Mouse (Mus musculus) left cerebral cortex, adult 2 months (tissue): ENCODE measurements around the gene Whamm. TPM values are rescaled to one million over a fixed set of nuclear protein-coding genes. Genes with fewer than 3 reads are reported as not detected.
A peak's percentile ranks its signal among the peaks of the same experiment; 100 is the strongest.

Source experiments
- DNase-seq, 2 experiments: peaks; one replicate each; pipeline ENCODE4 v3.0.0; 2021 to 2022; ENCODE audit warnings: low spot score in 2 of 2, mixed read lengths in 1 of 2; ENCODE audit errors: extremely low spot score in 1 of 2
- H3K27ac ChIP-seq: fragments of 200-600 bp; 2 replicates; pipeline ENCODE4 v1.8.1; 2022
- H3K4me3 ChIP-seq: fragments of 200-600 bp; 2 replicates; pipeline ENCODE4 v1.8.1; 2022
- CTCF ChIP-seq: fragments of 200-600 bp; IDR thresholded peaks from 2 replicates; pipeline ENCODE4 v1.8.1; 2022; ENCODE audit warnings: antibody characterized with exemption, mild to moderate bottlenecking, moderate library complexity
- intact Hi-C: fragments of 180-260 bp; cut with DNase I; formaldehyde crosslinking; loops from one replicate; pipeline ENCODE4 v1.15.1; 2025
- total RNA-seq, 2 experiments: library from RNA; stranded (reverse); gene quantifications; 2 replicates each; pipeline ENCODE4 v1.2.3; 2021

The Whamm gene
- total RNA-seq, 2 experiments from 2014 or later: 18.6 to 19.1 TPM

- TF ChIP-seq CTCF: no peak
- intact Hi-C loops: no loop called here
- Histone ChIP-seq H3K27ac (peak overlapping the region; percentile 15; the same call in 1 of the 2 replicates), H3K4me3 (no peak overlapping the region)
- peak in 1 of 2 experiments; percentile 31 for DNase-seq
These were observed 5.5 kb upstream of the Whamm start for GRCm38 (mm10) chr7:81565381-81566055.

GRCm38 (mm10) chr7:81566332-81566731 is 4.7 kb upstream of the Whamm start:
- no peak overlapping the region for H3K4me3 ChIP-seq
- H3K27ac ChIP-seq: no peak overlapping the region
- TF ChIP-seq CTCF: no peak
- no peak for DNase-seq
- intact Hi-C loops: no loop called here

- DNase-seq: no peak
- TF ChIP-seq CTCF: no peak
- Histone ChIP-seq H3K4me3 (no peak within 1 kb of the TSS), H3K27ac (no peak within 1 kb of the TSS)
- intact Hi-C loops: no loop called here
These were observed 4.2 kb upstream of the Whamm start, which contains the start of gene Fsd2 for GRCm38 (mm10) chr7:81566892-81567291. Gene Fsd2, minus strand, starts transcription at chr7:81566944.

- intact Hi-C loops: no loop called here
- TF ChIP-seq CTCF: no peak
- Histone ChIP-seq H3K27ac (no peak overlapping the region), H3K4me3 (no peak overlapping the region)
- no peak for DNase-seq
These were observed 3.7 kb upstream of the Whamm start for GRCm38 (mm10) chr7:81567396-81567795.

- TF ChIP-seq CTCF: no peak
- H3K4me3 ChIP-seq: no peak overlapping the region
- no peak overlapping the region for H3K27ac ChIP-seq
- intact Hi-C loops: loop anchor here (2.0 to 10.0 kb wide), 9 partner anchors 27 to 405 kb away; partner anchors contain the start of gene Homer2
- DNase-seq: no peak
These were observed 1.2 kb upstream of the Whamm start for GRCm38 (mm10) chr7:81569851-81570250.

DNA sequence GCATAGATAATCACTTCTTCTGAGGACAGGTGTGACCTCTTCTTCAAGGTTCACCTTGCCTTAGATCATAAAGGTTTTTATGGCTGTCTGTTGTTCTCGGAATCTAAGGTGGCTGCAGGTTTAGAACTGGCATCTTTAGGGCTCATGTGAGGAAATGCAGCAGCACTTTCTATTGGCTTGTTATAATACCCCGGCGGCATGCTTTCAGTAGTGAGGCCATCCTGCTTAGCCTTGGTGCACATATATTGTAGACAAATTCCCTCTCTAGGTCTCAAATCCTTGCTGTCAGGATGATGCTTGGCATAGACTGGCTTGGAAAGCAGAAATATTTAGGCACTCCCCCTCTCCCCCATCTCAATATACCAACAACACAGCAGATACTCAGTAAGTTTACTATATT is 795 bp upstream of the Whamm start:
- Histone ChIP-seq H3K27ac (no peak overlapping the region), H3K4me3 (no peak overlapping the region)
- intact Hi-C loops: loop anchor here (2.0 to 10.0 kb wide), 9 partner anchors 27 to 405 kb away; partner anchors contain the start of gene Homer2
- TF ChIP-seq CTCF: no peak
- no peak for DNase-seq

GRCm38 (mm10) chr7:81570752-81571107 is 336 bp upstream of the Whamm start:
- intact Hi-C loops: loop anchor here (1.0 to 10.0 kb wide), 11 partner anchors 28 to 406 kb away; partner anchors contain the start of genes Cpeb1 and Homer2
- DNase-seq: no peak
- Histone ChIP-seq H3K4me3 (peak overlapping the region; percentile 92), H3K27ac (no peak overlapping the region; the same call in 1 of the 2 replicates)
- peak; percentile 51 for TF ChIP-seq CTCF

DNA sequence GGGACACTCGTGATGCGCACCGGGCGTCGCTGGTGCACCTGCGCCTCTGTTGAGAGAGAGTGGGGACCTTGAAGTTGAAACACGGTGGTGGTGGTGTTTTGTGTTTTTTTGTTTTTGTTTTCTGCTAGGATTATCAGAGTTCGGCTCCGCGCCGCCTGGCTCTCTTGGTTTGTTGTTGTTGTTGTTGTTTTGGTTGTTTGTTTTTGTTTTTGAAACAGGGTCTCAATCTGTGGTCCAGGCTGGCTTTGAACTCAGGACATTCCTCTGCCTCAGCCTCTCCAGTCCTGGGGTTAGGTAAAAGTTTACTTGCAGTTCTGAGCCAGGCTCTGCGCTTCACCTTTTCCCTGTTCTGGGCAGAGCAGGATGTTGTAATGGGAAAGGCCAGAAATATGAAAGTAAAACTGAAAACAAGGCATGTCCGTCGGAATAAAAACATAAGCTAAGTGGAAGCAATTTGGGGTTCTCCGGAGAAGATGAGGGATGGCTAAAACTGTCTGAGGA is 925 bp downstream of the Whamm start:
- intact Hi-C loops: loop anchor here (1.0 to 10.0 kb wide), 11 partner anchors 29 to 407 kb away; partner anchors contain the start of genes Cpeb1 and Homer2
- DNase-seq: no peak
- TF ChIP-seq CTCF: no peak
- peak overlapping the region; percentile 92 for H3K4me3 ChIP-seq
- H3K27ac ChIP-seq: peak overlapping the region; percentile 91

- intact Hi-C loops: loop anchor here (5.0 to 10.0 kb wide), 7 partner anchors 95 to 408 kb away; partner anchors contain the start of gene Homer2
- Histone ChIP-seq H3K27ac (no peak overlapping the region; the same call in 1 of the 2 replicates), H3K4me3 (peak overlapping the region; percentile 92)
- TF ChIP-seq CTCF: no peak
- DNase-seq: no peak
These were observed 1.7 kb downstream of the Whamm start for GRCm38 (mm10) chr7:81572610-81573268.

- no peak for DNase-seq
- H3K27ac ChIP-seq: no peak overlapping the region
- no peak for TF ChIP-seq CTCF
- intact Hi-C loops: loop anchor here (5.0 to 10.0 kb wide), 7 partner anchors 96 to 409 kb away; partner anchors contain the start of gene Homer2
- H3K4me3 ChIP-seq: no peak overlapping the region
These were observed 2.3 kb downstream of the Whamm start for GRCm38 (mm10) chr7:81573397-81573796.

- no peak for DNase-seq
- no peak overlapping the region for H3K27ac ChIP-seq
- H3K4me3 ChIP-seq: no peak overlapping the region
- no peak for TF ChIP-seq CTCF
- intact Hi-C loops: loop anchor here (5.0 to 10.0 kb wide), 7 partner anchors 97 to 409 kb away; partner anchors contain the start of gene Homer2
These were observed 2.8 kb downstream of the Whamm start for GRCm38 (mm10) chr7:81573821-81574220.

- intact Hi-C loops: loop anchor here (10.0 kb wide), 2 partner anchors 201 to 411 kb away; no protein-coding TSS in a partner anchor
- Histone ChIP-seq H3K4me3 (no peak overlapping the region), H3K27ac (no peak overlapping the region)
- no peak for TF ChIP-seq CTCF
- DNase-seq: no peak
These were observed 4.5 kb downstream of the Whamm start for GRCm38 (mm10) chr7:81575606-81576005.
